Mouse (Mus musculus): ENCODE data around the gene Cntd1.

Gene Cntd1

DNA sequence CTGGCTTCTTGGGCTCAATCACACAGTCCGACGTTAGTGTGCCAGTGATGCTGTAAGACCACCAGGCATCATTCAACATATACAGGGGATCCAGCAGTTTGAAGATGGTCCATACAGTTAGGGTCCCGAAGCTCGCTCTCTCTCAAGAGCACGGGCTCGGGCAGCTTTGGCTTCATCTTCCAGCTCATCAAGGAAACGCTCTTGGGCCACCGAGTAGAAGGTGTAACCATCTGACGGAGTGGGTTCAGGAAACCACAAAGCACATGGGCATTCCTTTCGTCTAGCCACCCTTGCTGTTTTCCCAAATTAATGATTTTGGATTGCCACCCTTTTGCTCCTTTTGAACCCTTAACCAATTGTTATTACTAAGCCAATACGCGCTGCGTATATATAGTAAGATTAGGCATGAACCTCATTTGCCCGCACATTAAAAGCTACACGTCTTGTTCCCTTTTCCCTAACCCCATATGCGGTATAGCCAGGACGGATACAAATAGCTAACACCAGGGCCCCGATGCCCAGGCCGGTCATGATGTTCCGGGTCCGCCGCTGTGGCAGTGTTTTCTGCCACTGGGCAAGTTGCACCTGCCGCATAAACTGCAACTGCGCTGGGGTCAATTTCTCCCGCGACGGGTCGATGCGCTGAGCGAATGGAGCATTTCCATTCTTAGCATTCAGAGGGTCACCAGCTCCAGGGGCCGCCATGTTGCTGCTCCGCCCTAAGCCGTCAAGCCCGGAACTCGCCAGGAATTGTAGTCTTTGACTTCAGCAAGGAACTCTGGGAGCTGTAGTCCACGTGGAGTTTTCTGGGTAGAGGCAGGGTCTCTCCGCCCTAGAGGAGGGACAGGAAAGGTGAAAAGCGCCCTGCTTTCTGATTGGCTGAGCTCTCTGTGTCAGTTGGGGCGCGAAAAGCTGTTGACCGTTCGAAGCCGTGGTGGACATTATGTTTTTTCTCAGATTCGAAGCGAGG, at the start of gene Cntd1, which contains the start of gene Coa3:
Gene Cntd1 (plus strand): TSS at position 790 of the 970 bp plus-strand sequence.
Gene Coa3 (minus strand): TSS at position 892 of the 970 bp plus-strand sequence.
- DNase-seq (ENCODE audit: low spot score): peak; percentile 92

DNA sequence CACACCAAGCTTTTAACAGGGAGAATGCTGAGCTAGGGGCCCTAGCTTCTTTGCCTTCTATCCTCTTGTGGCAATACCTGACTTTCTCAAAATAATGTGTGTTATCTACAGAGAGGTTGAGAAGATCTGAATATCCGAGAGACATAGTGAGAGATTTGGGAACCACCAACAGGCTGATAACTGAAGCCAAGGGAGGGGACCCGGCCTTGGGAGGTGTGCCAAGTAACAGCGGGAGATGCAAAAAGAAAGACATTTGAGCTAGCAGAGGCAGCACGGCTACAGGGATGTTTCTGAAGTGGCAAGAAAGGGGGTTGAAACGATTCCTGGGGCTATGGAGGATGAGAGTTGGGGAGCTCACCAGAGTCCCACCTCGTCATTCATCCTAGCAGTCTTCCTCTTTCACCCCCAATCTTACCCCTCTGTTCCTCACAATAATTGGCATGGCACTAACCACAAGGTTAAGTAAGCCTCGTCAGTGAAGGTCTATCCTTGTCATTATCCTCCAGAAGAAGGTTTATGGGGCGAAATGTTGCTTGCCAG, 49.4 kb upstream of the Cntd1 start:
- DNase-seq (ENCODE audit: low spot score): no peak

DNA sequence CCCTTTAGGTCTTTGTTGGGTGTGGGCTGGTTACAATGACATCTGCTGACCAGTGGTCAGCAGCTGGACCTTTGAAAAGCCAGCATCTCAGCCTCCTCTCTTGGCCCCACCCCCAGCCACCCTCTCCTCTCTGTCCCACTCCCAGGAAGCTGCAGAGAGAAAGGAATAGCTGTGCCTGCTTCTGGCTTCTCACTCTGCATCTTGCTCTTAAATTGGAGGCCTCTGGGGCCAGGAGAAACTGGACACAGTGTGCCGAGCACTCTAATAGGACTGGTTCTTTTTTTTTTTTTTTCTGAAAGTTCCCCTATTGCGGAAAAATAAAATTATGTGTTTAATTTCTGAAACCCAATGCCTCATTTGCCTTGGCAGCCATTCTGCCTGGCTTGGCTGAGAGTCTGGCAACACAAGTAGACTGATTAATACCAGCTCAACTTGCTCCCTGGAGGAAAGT, 48.7 kb upstream of the Cntd1 start:
- DNase-seq (ENCODE audit: low spot score): no peak

DNA sequence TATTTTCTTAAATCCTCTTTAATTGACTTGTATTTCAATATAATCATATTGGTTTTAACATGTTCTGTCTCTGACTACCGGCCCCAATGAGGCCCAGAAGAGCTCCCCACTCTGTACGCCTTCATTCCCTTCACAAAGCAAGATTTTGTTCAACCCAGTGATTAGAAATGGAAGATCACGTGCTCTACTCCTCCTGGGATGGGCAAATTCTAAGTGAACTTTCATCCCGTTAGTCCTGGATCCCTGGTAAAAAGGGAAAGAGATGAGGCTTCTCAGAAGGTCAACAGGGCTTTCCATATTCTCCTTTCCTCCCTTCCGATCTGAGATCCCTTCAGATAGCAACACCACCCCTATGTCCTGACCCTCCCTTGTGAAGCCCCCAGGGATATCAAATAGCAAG, 48.3 kb upstream of the Cntd1 start:
- DNase-seq (ENCODE audit: low spot score): no peak

DNA sequence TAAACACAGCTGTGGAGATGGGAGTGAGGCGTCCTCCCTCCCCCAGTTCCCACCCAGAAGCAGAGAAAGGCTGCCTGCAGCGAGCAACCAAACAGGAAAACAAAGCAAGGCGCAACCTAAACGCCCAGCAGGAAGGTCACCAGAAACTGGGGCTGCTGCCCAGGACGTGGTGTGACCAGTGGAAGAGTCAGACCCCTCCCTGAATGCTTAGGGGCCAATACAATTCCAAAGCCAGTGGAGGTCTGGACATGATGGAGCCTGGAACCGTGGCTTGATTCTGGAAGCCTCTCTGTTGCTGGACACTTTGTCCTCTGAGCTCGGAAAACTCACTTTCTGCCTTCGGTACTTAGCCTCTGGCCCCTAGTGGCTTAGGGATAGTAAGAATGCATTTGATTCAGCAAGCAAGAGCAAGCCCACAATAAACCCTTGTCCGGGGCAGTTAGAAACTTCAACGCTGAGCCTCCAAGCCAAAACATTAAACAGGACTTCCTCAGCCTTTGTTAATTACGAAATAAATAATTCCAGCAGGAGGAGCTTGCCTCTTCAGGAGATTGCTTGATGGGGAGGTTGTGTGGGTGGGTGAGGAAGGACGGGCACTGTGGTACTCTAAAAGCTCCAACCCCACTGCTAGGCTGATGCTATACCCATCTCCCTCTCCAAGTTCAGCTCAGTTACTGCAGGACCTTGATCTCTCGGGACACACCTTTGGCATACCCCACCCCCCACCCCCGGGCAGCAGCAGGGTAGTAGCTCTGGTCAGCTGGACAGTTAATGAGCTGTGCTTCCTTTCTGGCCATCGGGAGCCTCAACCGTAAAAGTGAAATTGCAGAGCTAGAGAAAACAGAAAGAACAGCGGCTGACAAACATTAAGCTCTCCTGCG, 47.6 kb upstream of the Cntd1 start:
- peak; percentile 90 for DNase-seq (ENCODE audit: low spot score)

DNA sequence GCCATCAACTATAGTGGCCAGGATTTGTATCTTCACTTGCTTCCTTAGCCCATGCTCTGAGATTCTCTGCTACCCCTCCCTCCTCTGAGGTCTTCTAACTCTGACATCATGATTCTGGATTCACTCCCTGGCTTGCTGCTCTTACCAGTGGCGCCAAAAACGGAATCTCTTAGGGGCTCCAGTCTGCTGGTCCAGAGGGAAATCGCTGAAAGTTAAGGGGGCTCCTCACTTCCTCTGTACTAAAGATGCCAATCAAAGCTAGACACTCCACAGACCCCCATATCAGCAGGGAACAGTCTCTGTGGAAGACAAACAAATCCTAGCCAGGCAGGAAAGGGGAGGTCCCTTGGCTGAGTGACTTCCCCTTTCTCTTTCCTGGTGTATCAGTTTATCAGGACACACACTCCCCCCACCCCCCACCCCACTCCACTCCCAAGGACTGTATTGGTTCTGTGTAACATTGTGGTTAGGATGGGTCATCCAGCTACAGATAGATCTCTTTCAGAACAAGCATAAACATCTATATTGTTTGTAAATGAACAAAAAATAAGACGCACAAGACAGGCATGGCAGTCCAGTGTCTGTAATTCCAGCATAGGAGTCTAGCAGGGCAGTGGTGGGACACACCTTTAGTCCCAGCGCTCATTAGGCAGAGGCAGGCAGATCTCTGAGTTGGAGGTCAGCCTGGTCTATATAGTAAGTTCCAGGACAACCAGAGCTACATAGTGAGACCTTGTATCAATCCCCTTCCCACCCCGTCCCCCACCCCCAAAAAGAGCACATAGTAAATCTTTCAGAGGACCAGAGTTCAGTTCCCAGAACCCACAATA, 46.6 kb upstream of the Cntd1 start:
- peak; percentile 88 for DNase-seq (ENCODE audit: low spot score)

DNA sequence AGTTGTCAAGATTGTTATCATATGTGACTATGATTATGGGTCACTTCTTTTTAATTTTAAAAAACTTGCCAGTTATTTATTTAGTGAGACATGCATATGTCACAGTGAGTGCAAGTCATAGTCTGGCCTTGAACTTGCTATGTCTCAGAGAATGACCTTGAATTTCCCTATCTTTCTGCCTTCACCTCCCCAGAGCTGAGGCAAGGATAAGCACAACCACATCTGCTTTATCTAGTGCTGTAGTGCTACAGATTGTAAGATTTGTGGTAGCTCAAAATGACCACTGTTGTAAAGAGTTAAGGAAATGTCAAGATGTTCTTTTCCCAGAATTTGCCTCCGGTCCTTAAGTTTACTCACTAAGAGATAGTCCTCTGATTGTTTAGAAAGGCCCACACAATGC, 45.6 kb upstream of the Cntd1 start:
- no peak for DNase-seq (ENCODE audit: low spot score)

DNA sequence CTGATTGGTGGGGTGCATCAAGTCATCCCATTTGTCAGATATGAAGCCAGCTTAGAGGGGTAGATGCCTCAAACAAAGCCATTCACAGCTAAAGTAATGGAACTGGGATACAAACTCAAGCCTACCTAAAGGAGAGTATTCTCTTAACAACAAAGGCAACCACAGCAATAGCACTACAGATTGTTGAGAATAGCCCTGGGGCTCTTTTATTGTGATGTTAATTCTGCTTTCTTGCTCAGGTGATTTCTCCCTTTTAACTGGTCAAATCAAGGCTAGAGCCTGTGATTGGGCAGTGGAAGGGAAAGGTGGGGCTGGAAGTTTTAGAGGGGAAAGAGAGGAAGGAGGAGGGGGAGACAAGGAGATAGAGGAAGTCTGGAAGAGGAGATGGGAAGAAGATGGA, 44.7 kb upstream of the Cntd1 start:
- no peak for DNase-seq (ENCODE audit: low spot score)

DNA sequence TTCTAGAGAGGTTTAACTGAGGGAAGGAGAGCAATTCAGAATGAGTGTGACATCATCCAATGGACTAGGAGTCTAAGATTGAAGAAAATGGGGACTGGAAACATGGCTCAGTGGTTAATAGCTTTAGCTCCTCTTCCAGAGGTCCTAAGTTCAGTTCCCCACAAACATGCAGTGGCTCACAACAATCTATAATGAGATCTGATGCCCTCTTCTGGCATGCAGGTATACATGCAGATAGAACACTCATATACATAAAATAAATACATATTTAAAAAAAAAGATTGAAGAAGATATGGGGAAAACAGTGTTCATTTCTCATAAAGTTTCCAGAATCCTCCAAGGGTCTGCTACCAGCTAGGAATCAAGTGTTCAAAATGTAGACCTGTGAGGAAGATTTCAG, 43.4 kb upstream of the Cntd1 start:
- DNase-seq (ENCODE audit: low spot score): no peak

DNA sequence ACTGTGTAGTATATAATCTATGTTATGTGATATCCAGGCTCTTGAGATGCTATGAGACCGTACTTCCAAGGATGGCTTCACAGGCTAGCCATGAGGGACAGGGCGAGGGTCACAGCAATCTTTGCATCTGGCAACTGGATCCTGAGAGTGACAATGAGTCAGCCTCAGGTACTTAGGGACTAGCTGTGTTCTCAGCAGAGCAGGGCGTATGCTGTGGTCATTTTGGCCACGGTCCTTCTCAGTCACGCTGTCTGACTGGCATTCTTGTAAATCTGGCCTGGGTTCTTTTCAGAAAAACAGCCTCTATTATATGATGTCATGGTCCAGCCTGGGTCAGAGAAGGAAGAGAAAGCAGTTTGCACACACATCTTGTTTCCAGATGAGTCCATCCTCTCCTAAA, 42.0 kb upstream of the Cntd1 start:
- no peak for DNase-seq (ENCODE audit: low spot score)

DNA sequence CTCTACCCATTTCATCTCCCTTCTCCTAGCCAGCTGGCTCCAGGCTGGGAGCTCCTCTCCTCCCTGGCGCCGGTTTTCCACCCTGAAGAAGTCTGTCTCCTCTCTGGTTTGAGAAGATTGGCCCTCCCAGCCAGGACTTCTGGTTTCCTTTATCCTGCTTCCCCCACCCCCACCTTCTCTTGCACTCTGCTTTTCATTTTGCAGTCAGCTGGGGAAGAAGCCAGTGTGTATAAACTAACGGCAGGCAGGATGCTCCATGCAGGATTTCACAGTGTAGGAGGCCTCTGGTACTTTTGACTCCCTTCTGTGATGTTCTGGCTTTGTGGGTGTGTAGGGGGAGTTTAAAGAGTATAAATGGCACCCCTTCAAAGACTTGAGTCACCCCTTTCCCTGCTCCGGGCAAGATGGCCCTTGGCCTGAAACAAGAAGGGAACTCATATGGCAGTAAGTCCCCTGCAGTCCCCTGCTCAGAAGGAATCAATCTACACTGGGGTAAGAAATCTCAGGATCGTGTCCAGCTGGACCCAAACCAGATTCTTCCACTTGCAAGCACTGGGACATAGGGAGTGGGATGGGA, 40.7 kb upstream of the Cntd1 start:
- no peak for DNase-seq (ENCODE audit: low spot score)

DNA sequence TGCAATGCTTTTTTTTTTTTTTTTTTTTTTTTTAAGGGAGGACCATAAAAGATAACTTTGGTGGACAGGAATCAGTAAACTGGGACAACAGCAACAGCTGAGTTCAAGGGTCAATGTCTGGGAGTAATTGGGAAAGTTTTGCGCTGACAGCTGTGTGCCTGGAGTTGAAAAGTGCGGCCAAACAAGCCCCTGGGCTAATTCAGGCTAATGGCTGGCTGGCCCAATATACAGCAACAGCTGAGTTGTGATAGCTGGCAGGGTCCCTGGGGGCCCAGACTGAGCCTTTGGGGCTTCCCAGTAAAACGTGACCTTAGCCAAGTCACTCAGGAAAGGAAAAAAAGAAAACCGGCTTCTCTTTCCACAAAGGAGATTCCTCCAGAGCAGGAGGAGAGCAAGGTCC, 33.7 kb upstream of the Cntd1 start:
- DNase-seq (ENCODE audit: low spot score): no peak

DNA sequence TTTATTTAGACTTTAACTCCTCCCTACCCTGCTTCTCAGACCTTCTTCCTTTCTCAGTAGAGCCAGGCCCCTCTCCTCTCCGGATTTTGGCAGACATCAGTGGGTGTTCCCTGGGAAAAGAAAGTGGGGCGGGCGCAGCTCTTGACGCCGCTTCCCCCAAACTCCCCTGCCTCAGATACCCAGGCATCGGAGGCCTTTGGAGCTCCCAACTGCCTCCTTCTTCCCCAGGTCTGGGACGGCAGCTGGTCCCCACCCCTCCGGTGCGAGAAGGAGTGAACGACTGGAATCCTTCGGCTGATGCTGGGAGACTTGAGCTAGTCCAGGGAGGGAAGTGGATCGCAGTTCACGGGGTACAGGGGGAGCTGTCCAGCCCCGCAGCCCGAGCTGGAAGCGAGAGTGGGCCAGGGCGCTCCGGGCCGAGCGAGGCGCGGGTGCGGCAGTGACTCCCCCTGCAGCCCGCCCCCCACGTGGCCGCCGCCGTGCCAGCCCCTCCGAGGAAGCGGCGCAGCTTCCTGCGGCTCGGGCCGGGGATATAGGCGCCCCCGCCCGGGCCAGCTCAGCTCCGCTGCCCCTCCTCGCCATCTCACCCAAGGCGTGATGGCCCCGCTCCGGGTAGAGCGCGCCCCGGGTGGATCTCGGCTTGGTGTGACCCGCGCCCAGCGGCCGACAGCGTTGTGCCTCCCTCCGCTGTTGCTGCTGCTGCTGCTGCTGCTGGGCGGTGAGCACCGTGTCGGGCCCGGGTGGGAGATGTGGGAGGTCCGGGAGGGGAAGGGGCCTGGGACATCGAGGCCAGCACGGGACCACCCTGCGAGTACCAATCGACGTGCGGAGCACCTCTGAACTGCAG, 32.7 kb upstream of the Cntd1 start, which contains the start of gene Ramp2:
Gene Ramp2 (plus strand): TSS at position 174 of the 847 bp plus-strand sequence.
- DNase-seq (ENCODE audit: low spot score): peak; percentile 78

DNA sequence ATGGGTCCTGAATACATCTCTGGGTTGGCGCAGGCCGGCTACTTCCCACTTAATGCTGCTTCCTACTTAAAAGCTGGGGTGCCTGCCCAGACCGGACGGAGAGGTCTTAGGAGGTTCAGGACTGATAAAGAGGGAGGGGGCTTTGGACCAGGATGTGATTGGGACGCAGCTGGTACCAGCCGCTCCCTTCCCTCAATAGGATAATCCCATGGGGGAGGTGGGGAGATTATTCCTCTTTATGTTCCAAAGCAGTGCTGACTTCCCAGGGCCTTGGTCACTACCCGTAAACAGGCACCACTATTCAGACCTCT, 32.2 kb upstream of the Cntd1 start:
- DNase-seq (ENCODE audit: low spot score): no peak

DNA sequence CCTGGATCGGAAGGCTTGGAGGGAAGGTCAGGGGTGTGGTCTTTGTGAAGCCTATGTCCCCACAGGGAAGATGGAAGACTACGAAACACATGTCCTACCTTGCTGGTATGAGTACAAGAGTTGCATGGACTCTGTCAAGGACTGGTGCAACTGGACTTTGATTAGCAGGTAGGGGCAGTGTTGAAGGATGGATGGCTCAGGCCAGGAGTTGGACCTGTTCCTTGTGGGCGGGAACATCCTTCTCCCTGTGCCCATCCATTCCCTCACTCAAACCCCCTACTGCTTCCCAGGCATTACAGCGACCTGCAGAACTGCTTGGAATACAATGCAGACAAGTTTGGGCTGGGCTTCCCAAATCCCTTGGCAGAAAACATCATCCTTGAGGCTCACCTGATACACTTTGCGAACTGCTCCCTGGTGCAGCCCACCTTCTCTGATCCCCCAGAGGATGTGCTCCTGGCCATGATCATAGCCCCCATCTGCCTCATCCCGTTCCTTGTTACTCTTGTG, 31.2 kb upstream of the Cntd1 start:
- no peak for DNase-seq (ENCODE audit: low spot score)

DNA sequence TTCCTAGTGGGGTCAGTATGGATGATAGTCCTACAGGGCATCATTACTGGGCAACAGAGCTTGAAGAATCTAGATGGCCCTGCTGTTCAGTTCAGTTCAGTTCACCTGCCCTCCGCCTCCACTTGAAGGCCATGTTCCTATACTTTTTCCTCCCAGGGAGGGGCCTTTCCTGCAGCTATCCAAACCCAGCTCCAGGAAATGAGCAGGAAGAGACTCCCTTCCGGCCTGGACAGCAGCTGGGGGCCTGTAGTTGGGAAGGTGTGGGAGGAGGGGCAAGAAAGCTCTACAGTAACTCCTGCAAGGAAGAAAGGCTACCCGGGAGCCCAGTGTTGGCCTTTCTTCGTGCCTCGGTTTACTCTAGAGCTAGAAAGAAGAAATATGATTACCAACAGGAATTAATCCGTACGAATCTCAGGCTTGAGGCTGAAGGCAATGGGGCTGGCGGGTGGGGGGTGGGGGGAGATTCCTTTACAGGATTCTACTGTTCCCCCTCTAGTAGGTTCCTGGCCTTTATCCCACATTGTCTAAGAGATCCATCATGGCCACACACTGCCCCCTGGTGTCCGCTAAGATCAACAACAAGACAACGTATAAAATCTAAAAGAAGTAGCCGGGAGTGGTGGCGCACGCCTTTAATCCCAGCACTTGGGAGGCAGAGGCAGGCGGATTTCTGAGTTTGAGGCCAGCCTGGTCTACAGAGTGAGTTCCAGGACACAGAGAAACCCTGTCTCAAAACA, 30.4 kb upstream of the Cntd1 start:
- DNase-seq (ENCODE audit: low spot score): peak; percentile 80

DNA sequence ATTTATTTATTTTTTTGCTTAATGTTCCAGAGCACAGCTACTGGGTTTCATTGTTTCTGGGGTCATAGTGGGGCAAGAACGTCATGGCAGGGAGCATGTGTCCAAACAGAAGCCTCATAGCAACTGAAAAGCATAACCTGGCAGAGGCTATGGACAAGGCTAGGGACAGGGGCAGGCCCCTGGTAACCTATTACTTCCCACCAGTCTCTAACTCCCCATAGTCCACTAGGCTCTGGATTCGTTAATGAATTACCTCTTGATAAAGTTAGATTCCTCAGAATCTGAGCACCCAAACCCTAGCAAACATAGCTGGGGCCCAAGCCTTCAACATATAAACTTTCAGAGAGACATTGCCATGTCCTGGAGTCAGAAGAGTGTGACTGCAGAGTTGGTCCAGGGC, 27.8 kb upstream of the Cntd1 start:
- no peak for DNase-seq (ENCODE audit: low spot score)

DNA sequence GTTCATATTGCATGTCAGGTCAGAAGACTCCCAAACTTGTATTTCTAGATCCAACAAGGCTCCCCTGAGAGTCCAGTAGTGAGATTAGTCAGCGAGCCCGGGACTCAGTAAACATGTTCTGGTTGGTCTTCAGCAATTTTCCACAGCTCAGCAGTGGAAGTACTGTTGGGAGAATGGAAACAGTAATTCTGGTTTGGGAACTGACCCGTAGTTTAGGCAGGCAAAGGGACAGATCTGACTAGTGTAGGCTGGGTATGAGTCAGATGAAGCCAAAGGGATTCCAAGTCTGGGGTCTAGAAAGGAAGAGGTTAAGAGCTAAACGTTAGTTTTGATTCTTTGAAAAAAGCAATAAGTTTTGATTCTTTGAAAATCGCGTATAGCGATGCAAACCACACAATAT, 25.9 kb upstream of the Cntd1 start:
- no peak for DNase-seq (ENCODE audit: low spot score)

DNA sequence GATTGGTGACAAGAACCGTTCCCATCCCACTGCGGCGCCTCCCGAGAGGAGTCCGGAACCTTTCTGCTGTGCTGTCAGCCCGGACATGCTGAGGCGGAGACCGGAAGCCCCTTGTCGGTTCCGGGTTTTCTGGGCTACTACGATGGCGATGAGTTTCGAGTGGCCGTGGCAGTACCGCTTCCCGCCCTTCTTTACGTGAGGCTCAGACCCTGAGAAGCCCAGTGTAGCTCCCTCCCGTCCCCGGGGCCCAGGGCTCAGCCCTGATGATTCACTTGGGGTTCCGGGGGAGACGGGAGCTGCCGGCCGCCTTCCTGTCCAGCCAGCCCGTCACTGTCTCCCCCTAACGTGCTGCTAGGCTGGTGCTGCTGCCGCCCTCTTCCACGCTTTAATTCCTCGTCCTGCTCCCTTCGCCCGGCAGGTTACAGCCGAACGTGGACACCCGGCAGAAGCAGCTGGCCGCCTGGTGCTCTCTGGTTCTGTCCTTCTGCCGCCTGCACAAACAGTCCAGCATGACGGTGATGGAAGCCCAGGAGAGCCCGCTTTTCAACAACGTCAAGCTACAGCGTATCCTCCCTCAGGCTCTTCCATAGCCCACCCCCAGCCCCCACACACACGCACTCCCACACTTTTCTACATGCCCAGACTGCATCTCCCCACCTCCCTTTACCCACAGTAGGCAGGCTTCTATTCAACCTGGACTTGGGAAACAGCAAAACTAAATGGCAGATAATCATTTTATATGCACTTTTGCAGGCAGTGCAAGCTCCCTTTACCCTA, 25.0 kb upstream of the Cntd1 start, which contains the start of gene Vps25:
Gene Vps25 (plus strand): TSS at position 95 of the 777 bp plus-strand sequence.
- peak; percentile 85 for DNase-seq (ENCODE audit: low spot score)

All from lung, postnatal 25 days (tissue).